Mouse (Mus musculus) embryonic facial prominence, embryonic 14.5 days (tissue): ENCODE data around the gene Zranb3. TPM values are rescaled to one million over a fixed set of nuclear protein-coding genes. Genes with fewer than 3 reads are reported as not detected.

ENCODE experiments used
- ATAC-seq: fragments of 200-750 bp; cut with Nextera tagmentation; 2 replicates; pipeline ENCODE4 v1.8.0; 2017; ENCODE audit warnings: low read depth, moderate number of reproducible peaks, moderate TSS enrichment
- DNase-seq: peaks from one replicate; pipeline ENCODE4 v3.0.0-alpha.2; 2015; ENCODE audit warnings: low spot score
- H3K27ac ChIP-seq: fragments of 300-500 bp; sonication (generic); replicated peaks from 2 replicates; pipeline ENCODE4 v1.5.1; 2014; ENCODE audit warnings: low read depth, mild to moderate bottlenecking, low read length, moderate library complexity
- H3K27me3 ChIP-seq: fragments of 300-500 bp; sonication (generic); replicated peaks from 2 replicates; pipeline ENCODE4 v1.6.1; 2014; ENCODE audit warnings: low read length; ENCODE audit not compliant: control insufficient read depth, insufficient read depth
- H3K36me3 ChIP-seq: fragments of 300-500 bp; sonication (generic); 2 replicates; pipeline ENCODE4 v1.6.1; 2014; ENCODE audit warnings: low read length, mixed read lengths; ENCODE audit not compliant: control insufficient read depth, insufficient read depth
- H3K4me1 ChIP-seq: fragments of 300-500 bp; sonication (generic); 2 replicates; pipeline ENCODE4 v1.6.1; 2014; ENCODE audit warnings: antibody characterized with exemption, low read length; ENCODE audit not compliant: control insufficient read depth, insufficient read depth
- H3K4me2 ChIP-seq: fragments of 300-500 bp; sonication (generic); 2 replicates; pipeline ENCODE4 v1.6.1; 2014; ENCODE audit warnings: low read depth, mild to moderate bottlenecking, low read length, moderate library complexity, mixed read lengths
- H3K4me3 ChIP-seq: fragments of 300-500 bp; sonication (generic); 2 replicates; pipeline ENCODE4 v1.5.1; 2014; ENCODE audit warnings: low read depth, mild to moderate bottlenecking, low read length
- H3K9ac ChIP-seq: fragments of 300-500 bp; sonication (generic); 2 replicates; pipeline ENCODE4 v1.6.1; 2014; ENCODE audit warnings: low read depth, mild to moderate bottlenecking, low read length, moderate library complexity, mixed read lengths
- H3K9me3 ChIP-seq: fragments of 300-500 bp; sonication (generic); 2 replicates; pipeline ENCODE4 v1.6.1; 2016; ENCODE audit warnings: low read length; ENCODE audit not compliant: control insufficient read depth
- WGBS: fragments of 180-500 bp; shearing (Covaris S2); extraction: QIAGEN DNeasy Blood & Tissue Kit; methylation state at CpG from one replicate; pipeline ENCODE4 v1.1.7; 2014; 5-methylcytosine and 5-hydroxymethylcytosine counted together
- polyA plus RNA-seq: library from polyadenylated mRNA; unstranded; fragments of >200 nt; fragmentation: Nextera tagmentation; extraction: Ambion mirVana; gene quantifications from 2 replicates; pipeline ENCODE4 v1.2.1, GENCODE M21; 2014

Zranb3 gene
- polyA plus RNA-seq, 1 experiment from 2014 or later: 6.1 TPM

DNA sequence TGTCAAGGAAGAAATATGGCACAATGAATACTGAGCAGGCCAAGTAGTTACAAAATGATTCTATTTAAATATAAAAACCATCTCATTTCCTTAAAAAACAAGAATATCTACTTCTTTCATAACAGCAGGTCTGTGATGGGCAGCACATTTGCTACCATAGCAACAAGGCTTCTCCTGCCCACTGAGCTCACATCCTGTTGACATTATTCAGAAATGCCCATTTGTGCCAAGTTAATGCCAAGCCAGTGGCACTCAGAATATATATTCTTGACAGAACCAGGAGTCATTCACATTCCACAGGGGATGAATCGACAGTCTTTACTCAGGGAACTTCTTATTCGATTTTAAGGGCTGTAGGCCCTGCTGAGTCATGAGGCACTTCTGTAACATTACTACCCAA, 127.2 kb downstream of the Zranb3 start:
- Histone ChIP-seq H3K9me3 (no peaks in the 10 kb centered on the region), H3K36me3 (no peaks in the 10 kb centered on the region), H3K4me1 (no peaks in the 10 kb centered on the region), H3K4me3 (no peak overlapping the region), H3K4me2 (no peak overlapping the region), H3K9ac (no peak overlapping the region), H3K27me3 (no peaks in the 10 kb centered on the region), H3K27ac (no peak overlapping the region)
- DNase-seq: no peak
- 72% methylated on average over 2 of the region's 2 CpGs for WGBS
- ATAC-seq: no peak

GRCm38 (mm10) chr1:127974082-127974481, 128.8 kb downstream of the Zranb3 start:
- no peaks in the 10 kb centered on the region for H3K27me3 ChIP-seq
- DNase-seq (no peak), ATAC-seq (no peak)
- H3K27ac ChIP-seq: no peak overlapping the region
- H3K9ac ChIP-seq: no peak overlapping the region
- WGBS: 90% methylated on average over 4 of the region's 4 CpGs
- no peaks in the 10 kb centered on the region for H3K4me1 ChIP-seq
- H3K4me3 ChIP-seq: no peak overlapping the region
- H3K9me3 ChIP-seq: no peaks in the 10 kb centered on the region
- no peaks in the 10 kb centered on the region for H3K36me3 ChIP-seq
- H3K4me2 ChIP-seq: no peak overlapping the region

DNA sequence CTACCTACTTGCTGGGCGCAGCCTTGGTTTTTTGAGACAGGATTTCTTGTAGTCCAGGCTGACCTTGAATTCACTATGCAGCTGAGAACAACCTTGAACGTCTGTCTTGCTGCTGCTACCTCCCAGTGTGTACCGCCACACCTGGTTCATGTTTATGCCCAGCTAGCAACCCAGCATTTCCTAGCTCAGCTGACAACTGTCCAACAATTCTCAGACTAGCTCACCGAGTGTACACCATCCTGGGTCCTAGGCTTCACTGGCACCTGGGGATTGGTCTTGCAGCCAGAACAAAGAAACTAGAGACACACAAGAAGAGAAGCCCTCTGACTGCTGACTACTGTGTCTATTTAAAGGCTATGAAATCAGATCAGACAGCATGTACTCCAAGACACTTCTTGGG, 132.0 kb downstream of the Zranb3 start:
- no peak overlapping the region for H3K4me2 ChIP-seq
- no peak overlapping the region for H3K27ac ChIP-seq
- no peaks in the 10 kb centered on the region for H3K27me3 ChIP-seq
- H3K4me3 ChIP-seq: no peak overlapping the region
- H3K4me1 ChIP-seq: no peaks in the 10 kb centered on the region
- DNase-seq (no peak), ATAC-seq (no peak)
- H3K36me3 ChIP-seq: no peaks in the 10 kb centered on the region
- no peaks in the 10 kb centered on the region for H3K9me3 ChIP-seq
- H3K9ac ChIP-seq: no peak overlapping the region
- 84% methylated on average over 4 of the region's 4 CpGs for WGBS

GRCm38 (mm10) chr1:127963326-127963725, 139.5 kb downstream of the Zranb3 start:
- Histone ChIP-seq H3K4me1 (no peaks in the 10 kb centered on the region), H3K27me3 (no peaks in the 10 kb centered on the region), H3K9me3 (no peaks in the 10 kb centered on the region), H3K9ac (no peak overlapping the region), H3K27ac (no peak overlapping the region), H3K36me3 (0 out of 2 replicates have a peak, but pooled peaks cover 3% of the 10 kb centered on the region), H3K4me2 (no peak overlapping the region), H3K4me3 (no peak overlapping the region)
- WGBS: 87% methylated on average over 3 of the region's 3 CpGs
- DNase-seq (no peak), ATAC-seq (no peak)

DNA sequence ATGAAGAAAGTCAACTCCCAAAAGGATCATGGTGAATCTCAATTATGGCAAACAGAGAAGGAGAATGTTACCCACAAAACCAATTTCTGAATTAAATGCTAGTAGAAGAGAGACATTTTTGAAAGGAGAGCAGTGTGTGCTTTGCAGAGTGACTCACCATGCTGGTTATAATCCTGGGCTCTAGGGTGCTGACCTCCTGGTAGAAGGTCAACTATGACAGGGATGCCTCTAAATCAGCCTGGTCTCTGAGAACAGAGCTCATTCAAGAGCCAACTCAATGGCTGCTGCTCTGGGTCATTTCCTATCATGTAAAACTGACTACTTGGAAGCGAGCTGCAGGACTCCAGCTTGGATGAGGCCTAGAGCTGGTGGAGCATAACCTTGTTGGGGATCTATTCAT, 141.7 kb downstream of the Zranb3 start:
- ATAC-seq: no peak
- Histone ChIP-seq H3K4me2 (no peak overlapping the region), H3K27me3 (no peaks in the 10 kb centered on the region), H3K27ac (no peak overlapping the region), H3K9me3 (no peaks in the 10 kb centered on the region), H3K4me1 (no peaks in the 10 kb centered on the region), H3K9ac (no peak overlapping the region), H3K4me3 (no peak overlapping the region), H3K36me3 (0 out of 2 replicates have a peak, but pooled peaks cover 3% of the 10 kb centered on the region)
- DNase-seq: no peak
- WGBS: 94% methylated on average over 1 of the region's 1 CpGs

GRCm38 (mm10) chr1:127959312-127959718, 143.5 kb downstream of the Zranb3 start:
- Histone ChIP-seq H3K4me3 (no peak overlapping the region), H3K4me1 (no peaks in the 10 kb centered on the region), H3K27me3 (no peaks in the 10 kb centered on the region), H3K9ac (no peak overlapping the region), H3K36me3 (0 out of 2 replicates have a peak, but pooled peaks cover 3% of the 10 kb centered on the region), H3K27ac (peak overlapping the region; percentile 48), H3K4me2 (no peak overlapping the region), H3K9me3 (no peaks in the 10 kb centered on the region)
- WGBS: 54% methylated on average over 7 of the region's 7 CpGs
- no peak for DNase-seq
- ATAC-seq: no peak

- Histone ChIP-seq H3K36me3 (0 out of 2 replicates have a peak, but pooled peaks cover 3% of the 10 kb centered on the region), H3K9me3 (no peaks in the 10 kb centered on the region), H3K4me2 (no peak overlapping the region), H3K27me3 (no peaks in the 10 kb centered on the region), H3K4me3 (no peak overlapping the region), H3K4me1 (no peaks in the 10 kb centered on the region), H3K9ac (no peak overlapping the region), H3K27ac (peak overlapping the region; percentile 48)
- DNase-seq: peak; percentile 38
- 36% methylated on average over 5 of the region's 5 CpGs for WGBS
- ATAC-seq: peak; percentile 76
Observed at GRCm38 (mm10) chr1:127958801-127959200, 144.0 kb downstream of the Zranb3 start.

GRCm38 (mm10) chr1:127956524-127956923, 146.3 kb downstream of the Zranb3 start:
- DNase-seq (no peak), ATAC-seq (no peak)
- Histone ChIP-seq H3K27ac (no peak overlapping the region), H3K36me3 (0 out of 2 replicates have a peak, but pooled peaks cover 3% of the 10 kb centered on the region), H3K9me3 (no peaks in the 10 kb centered on the region), H3K4me3 (no peak overlapping the region), H3K9ac (no peak overlapping the region), H3K27me3 (no peaks in the 10 kb centered on the region), H3K4me2 (no peak overlapping the region), H3K4me1 (no peaks in the 10 kb centered on the region)
- WGBS: 96% methylated on average over 1 of the region's 1 CpGs

GRCm38 (mm10) chr1:127954800-127955199, 148.0 kb downstream of the Zranb3 start:
- WGBS: 50% methylated on average over 4 of the region's 4 CpGs
- Histone ChIP-seq H3K4me2 (no peak overlapping the region), H3K4me3 (no peak overlapping the region), H3K27me3 (no peaks in the 10 kb centered on the region), H3K36me3 (no peaks in the 10 kb centered on the region), H3K27ac (no peak overlapping the region), H3K9ac (no peak overlapping the region), H3K4me1 (no peaks in the 10 kb centered on the region), H3K9me3 (no peaks in the 10 kb centered on the region)
- ATAC-seq (no peak), DNase-seq (no peak)
